Mouse (Mus musculus): Measurements from ENCODE around the gene Cbfa2t3. TPM values are rescaled to one million over a fixed set of nuclear protein-coding genes. Genes with fewer than 3 reads are reported as not detected.
A peak's percentile ranks its signal among the peaks of the same experiment; 100 is the strongest.

Cbfa2t3 gene
- total RNA-seq, 2 experiments from 2014 or later: 16.0 to 35.4 TPM

DNA sequence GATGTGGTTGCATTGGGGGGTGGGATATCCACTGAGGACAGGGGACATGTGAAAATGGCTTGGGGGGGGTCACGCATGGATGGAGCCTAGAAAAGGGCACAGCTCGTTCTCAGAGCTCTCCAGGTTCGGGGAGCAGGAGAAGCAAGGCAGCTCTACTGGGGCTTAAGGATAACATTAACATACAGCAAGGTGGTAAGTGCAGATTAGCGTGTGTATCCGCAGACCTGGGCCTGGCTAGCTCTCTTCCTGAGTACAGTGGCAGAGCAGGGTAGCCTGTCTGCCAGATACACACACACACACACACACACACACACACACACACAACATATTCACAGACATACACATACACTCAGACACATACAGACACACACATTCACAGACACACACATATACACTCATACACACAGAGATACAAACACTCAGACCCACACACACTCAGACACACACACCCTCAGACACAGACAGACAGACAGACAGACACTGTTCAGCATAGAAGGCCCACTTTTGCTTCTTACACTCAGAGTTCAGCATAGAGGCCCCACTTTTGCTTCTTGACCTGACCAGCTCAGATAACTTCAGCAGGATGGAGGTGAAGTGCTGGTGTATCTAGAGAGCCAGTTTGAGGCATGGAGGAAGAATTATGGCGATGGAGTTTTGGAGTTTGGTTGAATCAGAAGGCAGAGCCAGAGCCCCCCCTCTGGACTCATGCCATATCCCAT is 80.1 kb downstream of the Cbfa2t3 start:
- no peak for ATAC-seq (replicated peaks; ENCODE audit: poor library complexity, severe bottlenecking)

GRCm38 (mm10) chr8:122617947-122618546 is 80.9 kb downstream of the Cbfa2t3 start:
- peak; percentile 71 for ATAC-seq (replicated peaks; ENCODE audit: poor library complexity, severe bottlenecking)

- ATAC-seq (replicated peaks; ENCODE audit: poor library complexity, severe bottlenecking): no peak
Measured at GRCm38 (mm10) chr8:122616181-122616905, 82.6 kb downstream of the Cbfa2t3 start.

- peak; percentile 96 for ATAC-seq (replicated peaks; ENCODE audit: poor library complexity, severe bottlenecking)
Measured at GRCm38 (mm10) chr8:122611295-122612133, 87.4 kb downstream of the Cbfa2t3 start, which contains the start of the genes Galns and Trappc2l. Gene Galns, minus strand, starts transcription at chr8:122611463. Gene Trappc2l, plus strand, starts transcription at chr8:122611640.

- peak; percentile 47 for ATAC-seq (replicated peaks; ENCODE audit: poor library complexity, severe bottlenecking)
Measured at GRCm38 (mm10) chr8:122610612-122611277, 88.2 kb downstream of the Cbfa2t3 start.

DNA sequence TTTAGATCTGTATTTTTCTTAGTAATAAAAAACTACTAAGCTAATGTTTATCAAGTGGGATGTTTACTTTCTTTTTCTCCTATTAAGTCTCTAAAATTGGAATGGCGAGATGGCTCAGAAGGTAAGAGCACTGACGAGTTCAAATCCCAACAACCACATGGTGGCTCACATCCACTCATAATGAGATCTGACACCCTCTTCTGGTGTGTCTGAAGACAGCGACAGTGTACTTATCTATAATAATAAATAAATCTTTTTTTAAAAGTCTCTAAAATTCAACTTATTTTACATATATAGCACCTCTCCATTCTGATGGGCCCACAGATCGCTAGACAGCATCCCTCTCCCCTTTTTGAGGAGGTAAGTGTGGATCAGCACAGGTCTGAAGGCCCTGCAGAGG is 88.7 kb downstream of the Cbfa2t3 start:
- no peak for ATAC-seq (replicated peaks; ENCODE audit: poor library complexity, severe bottlenecking)

DNA sequence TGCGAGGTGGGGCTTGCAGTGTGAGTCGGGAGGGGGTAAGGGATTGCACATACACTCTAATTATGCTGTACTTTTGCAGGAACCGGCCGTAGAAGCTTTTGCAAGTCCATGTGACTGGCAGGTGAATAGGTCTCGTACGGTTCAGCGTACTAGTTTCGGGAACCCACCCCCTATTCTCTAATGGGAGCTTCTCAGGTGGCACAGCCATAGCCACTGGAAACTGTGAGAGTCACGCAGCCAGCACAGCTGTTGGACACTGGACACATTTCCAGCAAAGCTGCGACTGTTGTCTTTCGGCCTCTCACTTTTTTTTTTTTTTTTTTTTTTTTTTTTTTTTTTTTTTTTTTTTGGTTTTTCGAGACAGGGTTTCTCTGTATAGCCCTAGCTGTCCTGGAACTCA is 92.1 kb downstream of the Cbfa2t3 start:
- no peak for ATAC-seq (replicated peaks; ENCODE audit: poor library complexity, severe bottlenecking)

GRCm38 (mm10) chr8:122605367-122605766 is 93.5 kb downstream of the Cbfa2t3 start:
- peak; percentile 67 for ATAC-seq (replicated peaks; ENCODE audit: poor library complexity, severe bottlenecking)

GRCm38 (mm10) chr8:122604640-122605039 is 94.3 kb downstream of the Cbfa2t3 start:
- ATAC-seq (replicated peaks; ENCODE audit: poor library complexity, severe bottlenecking): no peak

- ATAC-seq (replicated peaks; ENCODE audit: poor library complexity, severe bottlenecking): no peak
Measured at GRCm38 (mm10) chr8:122600666-122601065, 98.2 kb downstream of the Cbfa2t3 start.

DNA sequence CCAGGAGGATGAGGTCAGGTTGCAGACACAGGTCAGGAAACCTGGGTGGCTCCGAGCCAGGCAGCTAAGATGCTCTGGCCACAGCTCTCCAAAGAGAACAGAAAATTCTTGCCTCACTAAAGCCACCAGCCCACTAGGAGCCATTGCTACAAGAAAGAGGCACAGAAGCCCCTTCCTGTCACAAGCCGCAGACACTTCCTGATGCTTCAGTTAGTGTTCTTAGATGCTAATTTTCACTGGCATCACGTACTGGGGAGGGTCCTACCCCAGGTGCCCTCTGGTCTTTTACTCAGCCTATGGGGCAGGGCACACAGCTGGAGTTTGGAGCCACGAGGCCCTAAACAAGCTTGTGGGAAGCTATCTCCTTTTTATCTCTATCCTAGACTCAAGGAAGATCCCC is 102.9 kb downstream of the Cbfa2t3 start:
- ATAC-seq (replicated peaks; ENCODE audit: poor library complexity, severe bottlenecking): peak; percentile 47

DNA sequence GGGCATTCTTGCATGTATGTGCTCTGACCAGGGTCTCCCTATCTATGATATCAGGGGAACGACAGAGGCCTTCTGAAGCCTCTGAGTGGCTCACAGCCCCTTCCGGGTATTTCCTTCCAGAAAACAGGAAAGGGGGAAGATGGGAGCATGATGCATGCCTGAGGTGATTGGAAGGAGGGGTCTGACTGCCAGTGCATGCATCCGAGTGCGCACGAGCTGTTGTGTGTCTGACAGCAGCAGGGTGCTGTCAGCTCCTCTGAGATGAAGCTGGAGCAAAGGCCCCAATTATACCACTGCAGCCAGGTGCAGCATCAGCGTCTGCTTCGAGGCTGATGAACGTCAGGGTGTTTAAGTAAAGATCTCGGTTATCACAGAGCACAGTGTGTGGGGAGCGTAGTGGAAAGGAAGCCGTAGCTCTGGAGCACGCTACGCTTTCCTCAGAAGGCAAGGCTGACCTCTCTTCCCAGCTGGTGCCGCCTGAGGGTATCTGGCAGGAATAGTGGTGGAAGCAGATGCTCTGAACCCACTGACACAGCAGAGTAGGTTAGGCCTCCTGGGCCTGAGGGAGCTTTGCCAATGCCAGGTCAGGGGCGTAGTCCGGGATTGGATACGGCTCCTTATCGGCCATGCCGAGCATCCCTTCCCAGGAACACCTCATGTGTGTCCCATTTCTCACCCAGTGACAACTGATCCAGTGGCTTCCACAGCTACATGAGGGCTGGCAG is 105.0 kb downstream of the Cbfa2t3 start:
- ATAC-seq (replicated peaks; ENCODE audit: poor library complexity, severe bottlenecking): no peak

DNA sequence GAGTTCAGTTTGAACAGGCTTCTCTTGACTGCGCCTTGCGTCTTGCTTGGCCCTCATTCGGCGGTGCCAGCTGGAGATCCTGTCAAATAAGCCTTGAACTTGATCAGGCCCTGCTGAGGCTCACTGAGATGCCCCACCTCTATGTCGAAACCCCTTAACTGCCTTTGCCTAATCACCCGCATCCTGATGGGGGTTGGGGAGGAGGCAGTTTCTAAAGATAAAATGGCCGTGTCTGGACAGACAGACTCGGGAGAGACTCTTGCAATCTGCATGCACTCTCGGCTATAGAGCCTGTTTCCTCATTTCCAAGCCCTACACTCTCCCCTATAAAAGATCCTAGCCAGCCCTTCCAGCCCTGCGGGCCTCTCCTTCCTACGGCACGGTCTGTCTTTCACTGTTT is 105.7 kb downstream of the Cbfa2t3 start:
- peak; percentile 89 for ATAC-seq (replicated peaks; ENCODE audit: poor library complexity, severe bottlenecking)

DNA sequence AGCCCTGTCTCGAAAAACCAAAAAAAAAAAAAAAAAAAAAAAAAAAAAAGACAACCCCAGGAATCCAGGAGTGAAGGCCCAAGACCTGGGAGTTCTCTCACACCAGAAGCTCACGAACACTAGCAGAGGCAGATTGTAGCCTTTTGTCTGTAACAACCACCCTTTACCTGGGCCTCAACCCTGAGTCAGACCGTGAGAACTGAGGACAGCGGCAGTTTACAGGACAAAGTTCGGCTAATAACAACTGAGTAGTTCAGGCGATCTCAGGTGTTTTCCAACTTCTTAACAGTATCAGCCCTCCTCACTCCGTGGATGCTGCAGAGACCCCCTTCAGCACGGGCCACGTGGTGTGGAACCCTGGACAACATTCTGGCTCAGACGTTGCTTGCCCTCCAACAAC is 112.2 kb downstream of the Cbfa2t3 start:
- no peak for ATAC-seq (replicated peaks; ENCODE audit: poor library complexity, severe bottlenecking)

- ATAC-seq (replicated peaks; ENCODE audit: poor library complexity, severe bottlenecking): no peak
Measured at GRCm38 (mm10) chr8:122586171-122586570, 112.7 kb downstream of the Cbfa2t3 start.

- ATAC-seq (replicated peaks; ENCODE audit: poor library complexity, severe bottlenecking): peak; percentile 12; the same call in 1 of the 2 replicates
Measured at GRCm38 (mm10) chr8:122585411-122585891, 113.5 kb downstream of the Cbfa2t3 start.

DNA sequence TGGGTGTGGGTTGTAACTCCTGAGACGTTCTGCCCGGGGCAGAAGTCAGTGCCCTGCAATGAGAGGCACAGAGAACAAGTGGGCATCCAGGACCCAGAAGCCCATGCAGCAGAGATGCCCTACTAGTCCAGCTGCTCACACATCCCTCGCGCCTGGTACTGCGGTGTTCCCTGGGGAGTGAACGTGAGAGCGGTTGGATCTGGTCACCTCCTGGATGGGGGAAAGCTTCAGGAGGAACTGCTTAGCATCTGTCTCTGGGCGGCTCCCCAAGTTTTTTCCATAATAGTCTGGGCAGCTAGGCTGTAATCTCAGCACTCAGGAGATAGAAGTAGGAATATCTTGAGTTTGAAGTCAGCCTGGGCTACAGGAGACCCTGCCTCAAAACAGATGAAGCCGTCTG is 113.9 kb downstream of the Cbfa2t3 start:
- ATAC-seq (replicated peaks; ENCODE audit: poor library complexity, severe bottlenecking): no peak

DNA sequence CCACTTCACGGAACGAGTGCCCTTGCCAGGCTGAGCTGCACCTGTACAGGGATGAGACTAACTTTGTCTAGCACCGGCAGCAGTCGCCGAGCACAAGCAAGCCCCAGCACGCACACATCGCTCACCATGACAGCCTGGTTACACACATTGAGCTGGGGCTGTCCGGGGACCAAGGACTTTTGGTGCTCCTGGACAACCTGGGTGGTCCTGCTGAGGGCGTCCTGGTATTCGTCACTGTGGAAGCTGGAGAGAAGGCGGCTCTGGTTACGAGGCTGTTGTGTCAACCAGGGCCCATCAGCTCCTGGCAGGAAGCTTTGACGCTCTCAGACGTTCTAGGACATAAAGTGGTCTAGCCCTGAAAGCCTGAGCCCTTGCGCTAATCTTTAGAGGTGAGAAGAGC is 118.0 kb downstream of the Cbfa2t3 start:
- ATAC-seq (replicated peaks; ENCODE audit: poor library complexity, severe bottlenecking): no peak

DNA sequence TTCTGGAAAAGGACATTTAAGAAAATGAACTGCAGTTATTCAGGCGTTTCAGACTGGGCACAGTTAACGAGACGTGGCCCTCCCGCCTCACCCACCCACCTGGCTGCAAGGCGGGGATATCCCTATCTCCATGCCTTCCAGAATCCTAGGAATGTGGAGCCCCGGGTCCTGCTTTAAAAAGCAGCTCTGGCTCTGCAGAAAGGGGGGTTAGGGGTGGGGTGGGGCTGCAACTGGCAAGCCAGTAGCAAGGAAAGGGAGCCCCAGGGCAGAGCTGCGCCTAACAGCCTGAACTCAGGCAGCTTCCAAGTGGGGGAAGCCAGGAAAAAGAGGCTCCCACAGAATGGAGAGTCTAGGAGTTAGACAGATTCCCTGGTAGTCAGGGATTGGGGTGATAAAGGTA is 119.7 kb downstream of the Cbfa2t3 start:
- ATAC-seq (replicated peaks; ENCODE audit: poor library complexity, severe bottlenecking): no peak

Measured in granulocyte monocyte progenitor cell, adult 5-6 weeks (primary cell).